Mouse (Mus musculus) hindbrain, embryonic 14.5 days (tissue): ENCODE results near the gene Ptges. TPM values are rescaled to one million over a fixed set of nuclear protein-coding genes. Genes with fewer than 3 reads are reported as not detected.
A peak's percentile ranks its signal among the peaks of the same experiment; 100 is the strongest.
"Not testable (repeated sequence)": the region's sequence is repeated elsewhere in the genome, so short reads cannot be mapped to it uniquely, and the experiment has no call there.

Source experiments
- ATAC-seq: fragments of 200-750 bp; cut with Nextera tagmentation; 2 replicates; pipeline ENCODE4 v1.8.0; 2017; ENCODE audit warnings: moderate number of reproducible peaks, mild to moderate bottlenecking, moderate TSS enrichment, moderate library complexity; ENCODE audit not compliant: low FRiP score
- DNase-seq: peaks from one replicate; pipeline ENCODE4 v3.0.0-alpha.2; 2015; ENCODE audit warnings: low spot score
- H3K27ac ChIP-seq: fragments of 300-500 bp; sonication (generic); 2 replicates; pipeline ENCODE4 v1.5.1; 2014; ENCODE audit warnings: mild to moderate bottlenecking, moderate library complexity
- H3K27me3 ChIP-seq: fragments of 300-500 bp; sonication (generic); 2 replicates; pipeline ENCODE4 v1.6.1; 2014; ENCODE audit warnings: mild to moderate bottlenecking, low read length, mixed read lengths; ENCODE audit not compliant: control insufficient read depth, insufficient read depth
- H3K36me3 ChIP-seq: fragments of 300-500 bp; sonication (generic); replicated peaks from 2 replicates; pipeline ENCODE4 v1.6.1; 2014; ENCODE audit not compliant: control insufficient read depth, insufficient read depth
- H3K4me1 ChIP-seq: fragments of 300-500 bp; sonication (generic); replicated peaks from 2 replicates; pipeline ENCODE4 v1.6.1; 2014; ENCODE audit warnings: antibody characterized with exemption, low read length, mixed read lengths; ENCODE audit not compliant: control insufficient read depth, insufficient read depth
- H3K4me2 ChIP-seq: fragments of 300-500 bp; sonication (generic); replicated peaks from 2 replicates; pipeline ENCODE4 v1.6.1; 2014; ENCODE audit warnings: mild to moderate bottlenecking, moderate library complexity
- H3K4me3 ChIP-seq: fragments of 300-500 bp; sonication (generic); replicated peaks from 2 replicates; pipeline ENCODE4 v1.5.1; 2014; ENCODE audit warnings: mild to moderate bottlenecking, low read length
- H3K9ac ChIP-seq: fragments of 300-500 bp; sonication (generic); 2 replicates; pipeline ENCODE4 v1.6.1; 2014
- H3K9me3 ChIP-seq: fragments of 300-500 bp; sonication (generic); 2 replicates; pipeline ENCODE4 v1.6.1; 2016; ENCODE audit warnings: low read length; ENCODE audit not compliant: control insufficient read depth
- WGBS: fragments of 180-500 bp; shearing (Covaris S2); extraction: QIAGEN DNeasy Blood & Tissue Kit; methylation state at CpG from one replicate; pipeline ENCODE4 v1.1.7; 2014; 5-methylcytosine and 5-hydroxymethylcytosine counted together
- polyA plus RNA-seq: library from polyadenylated mRNA; unstranded; fragments of >200 nt; fragmentation: Nextera tagmentation; extraction: Ambion mirVana; gene quantifications from 2 replicates; pipeline ENCODE4 v1.2.1, GENCODE M21; 2014

Ptges gene
- polyA plus RNA-seq, 1 experiment from 2014 or later: 3.7 TPM

DNA sequence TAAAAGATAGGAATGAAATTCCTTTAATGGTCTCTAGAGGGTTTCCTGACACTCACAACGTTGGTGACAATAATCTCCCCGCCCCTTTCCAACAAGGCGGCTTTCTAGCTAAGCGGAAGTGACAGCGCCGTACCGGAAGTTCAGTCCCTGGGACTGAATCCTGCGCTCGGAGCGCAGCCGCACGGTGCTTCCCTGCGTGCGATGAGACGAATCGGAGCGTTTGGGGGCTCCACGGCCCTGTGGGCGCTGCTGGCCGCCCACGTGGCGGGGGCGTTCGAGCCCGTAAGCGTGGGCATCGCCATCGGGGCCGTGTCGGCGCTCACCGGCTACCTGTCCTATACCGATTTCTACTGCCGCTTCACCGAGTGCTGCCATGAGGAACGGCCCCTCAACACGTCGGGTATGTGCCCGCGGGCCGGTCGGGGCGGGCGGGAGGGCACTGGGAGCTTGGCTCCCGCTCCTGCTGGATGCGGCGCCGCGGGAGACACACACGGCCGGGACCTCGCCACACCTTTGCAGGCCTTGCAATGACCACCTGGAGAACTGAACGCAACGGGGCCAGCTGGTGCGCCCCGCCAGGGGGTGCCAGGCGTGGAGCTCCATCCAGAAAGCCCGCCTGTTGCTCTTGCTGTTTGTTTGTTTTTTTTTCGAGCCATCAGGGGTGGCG is 23.3 kb upstream of the Ptges start, which contains the start of gene Tor1b:
Tor1b (plus strand) TSS at position 136 of the 667 bp plus-strand sequence.
- Histone ChIP-seq H3K4me3 (peak within 1 kb of the TSS; percentile 83), H3K4me1 (peaks cover 17% of the 10 kb centered on the region), H3K4me2 (peak within 1 kb of the TSS; percentile 91), H3K36me3 (peaks cover 33% of the 10 kb centered on the region), H3K27me3 (no peaks in the 10 kb centered on the region), H3K27ac (peak within 1 kb of the TSS; percentile 86), H3K9me3 (no peaks in the 10 kb centered on the region), H3K9ac (peak within 1 kb of the TSS; percentile 82)
- DNase-seq: peak; percentile 94
- WGBS: under 1% methylated on average over 60 of the region's 60 CpGs
- peak; percentile 91 for ATAC-seq

GRCm38 (mm10) chr2:30952457-30952823 is 22.8 kb upstream of the Ptges start:
- peak overlapping the region; percentile 83 for H3K4me3 ChIP-seq
- 27% methylated on average over 5 of the region's 5 CpGs for WGBS
- peaks cover 17% of the 10 kb centered on the region for H3K4me1 ChIP-seq
- H3K27ac ChIP-seq: peak overlapping the region; percentile 86
- H3K27me3 ChIP-seq: no peaks in the 10 kb centered on the region
- H3K36me3 ChIP-seq: peaks cover 27% of the 10 kb centered on the region
- H3K9ac ChIP-seq: peak overlapping the region; percentile 82; the same call in 1 of the 2 replicates
- ATAC-seq (no peak), DNase-seq (no peak)
- H3K9me3 ChIP-seq: no peaks in the 10 kb centered on the region
- H3K4me2 ChIP-seq: peak overlapping the region; percentile 91

GRCm38 (mm10) chr2:30942603-30943011 is 12.9 kb upstream of the Ptges start:
- no peak overlapping the region for H3K27ac ChIP-seq
- H3K4me2 ChIP-seq: peak overlapping the region; percentile 42
- H3K27me3 ChIP-seq: no peaks in the 10 kb centered on the region
- H3K9ac ChIP-seq: no peak overlapping the region
- H3K4me1 ChIP-seq: no peaks in the 10 kb centered on the region
- DNase-seq (peak; percentile 79), ATAC-seq (no peak; the same call in 1 of the 2 replicates)
- H3K4me3 ChIP-seq: peak overlapping the region; percentile 13; the same call in 1 of the 2 replicates
- 29% methylated on average over 16 of the region's 16 CpGs for WGBS
- H3K36me3 ChIP-seq: no peaks in the 10 kb centered on the region
- no peaks in the 10 kb centered on the region for H3K9me3 ChIP-seq

DNA sequence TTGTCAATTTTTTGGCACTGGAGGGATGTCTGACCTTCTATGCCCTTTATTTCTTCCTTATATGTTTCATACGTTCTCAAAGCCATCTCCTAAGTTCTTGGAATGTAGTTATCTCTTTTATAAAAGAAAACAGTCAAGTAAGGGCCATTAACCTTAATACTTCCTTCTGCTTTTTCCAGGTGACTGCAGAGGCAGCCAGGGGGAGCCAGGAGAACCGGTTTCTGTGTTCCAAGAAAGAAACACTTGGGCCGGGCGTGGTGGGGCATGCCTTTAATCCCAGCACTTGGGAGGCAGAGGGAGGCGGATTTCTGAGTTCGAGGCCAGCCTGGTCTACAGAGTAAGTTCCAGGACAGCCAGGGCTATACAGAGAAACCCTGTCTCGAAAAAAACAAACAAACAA is 12.5 kb upstream of the Ptges start:
- 57% methylated on average over 7 of the region's 7 CpGs for WGBS
- not testable (repeated sequence) for H3K9ac ChIP-seq, H3K27me3 ChIP-seq, H3K27ac ChIP-seq, H3K36me3 ChIP-seq, ATAC-seq, H3K9me3 ChIP-seq, H3K4me3 ChIP-seq, DNase-seq, H3K4me1 ChIP-seq, H3K4me2 ChIP-seq

GRCm38 (mm10) chr2:30941586-30941985 is 11.9 kb upstream of the Ptges start:
- Histone ChIP-seq H3K9ac (no peak overlapping the region), H3K4me2 (no peak overlapping the region), H3K27me3 (no peaks in the 10 kb centered on the region), H3K4me3 (no peak overlapping the region), H3K27ac (no peak overlapping the region), H3K36me3 (no peaks in the 10 kb centered on the region), H3K4me1 (no peaks in the 10 kb centered on the region), H3K9me3 (no peaks in the 10 kb centered on the region)
- ATAC-seq: no peak
- 92% methylated on average over 5 of the region's 5 CpGs for WGBS
- DNase-seq: no peak

- 48% methylated on average over 4 of the region's 4 CpGs for WGBS
- Histone ChIP-seq H3K36me3 (no peaks in the 10 kb centered on the region), H3K4me3 (no peak overlapping the region), H3K4me1 (no peaks in the 10 kb centered on the region), H3K27me3 (no peaks in the 10 kb centered on the region), H3K4me2 (no peak overlapping the region), H3K9ac (no peak overlapping the region), H3K9me3 (no peaks in the 10 kb centered on the region), H3K27ac (no peak overlapping the region)
- DNase-seq (no peak), ATAC-seq (no peak)
These were observed 8.9 kb upstream of the Ptges start for GRCm38 (mm10) chr2:30938574-30938991.

DNA sequence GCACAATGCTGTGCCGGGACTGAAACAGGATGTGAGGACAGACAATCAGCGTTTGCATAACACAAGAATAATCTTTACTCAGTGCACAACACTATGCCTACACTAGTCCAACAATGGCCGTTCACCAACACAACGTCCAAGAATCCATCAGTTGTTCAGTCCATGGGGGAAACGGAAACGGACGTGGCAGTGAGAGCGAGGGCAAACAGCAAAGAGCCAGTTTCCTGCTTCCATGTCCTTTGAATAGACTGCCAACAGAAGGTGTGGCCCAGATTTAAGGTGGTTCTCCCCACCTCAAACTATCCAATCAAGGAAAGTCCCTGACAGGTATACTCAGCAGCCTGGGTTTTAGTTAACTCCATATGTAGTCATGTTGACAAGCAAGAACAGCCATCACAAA is 8.1 kb upstream of the Ptges start:
- Histone ChIP-seq H3K27me3 (no peaks in the 10 kb centered on the region), H3K9ac (no peak overlapping the region), H3K4me2 (no peak overlapping the region), H3K4me3 (no peak overlapping the region), H3K27ac (no peak overlapping the region), H3K36me3 (no peaks in the 10 kb centered on the region), H3K4me1 (no peaks in the 10 kb centered on the region), H3K9me3 (no peaks in the 10 kb centered on the region)
- no peak for DNase-seq
- no peak for ATAC-seq
- WGBS: 89% methylated on average over 8 of the region's 8 CpGs

DNA sequence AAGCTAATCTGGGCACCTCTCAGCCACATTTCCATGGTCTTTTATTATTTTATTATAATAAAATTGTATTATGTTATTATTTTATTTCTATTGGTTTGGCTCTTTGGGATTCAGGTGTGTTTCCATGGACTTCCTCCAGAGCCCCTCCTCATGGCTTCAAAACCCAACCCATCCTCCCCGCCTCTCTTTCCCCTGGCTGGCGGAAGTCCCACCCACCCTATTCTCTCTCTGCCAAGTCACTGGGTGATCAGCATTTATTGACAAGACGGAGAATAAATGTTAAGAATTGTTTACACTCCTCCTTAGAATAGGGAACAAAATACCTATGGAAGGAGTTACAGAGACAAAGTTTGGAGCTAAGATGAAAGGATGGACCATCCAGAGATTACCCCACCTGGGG is 7.1 kb upstream of the Ptges start:
- Histone ChIP-seq H3K27ac (no peak overlapping the region), H3K36me3 (no peaks in the 10 kb centered on the region), H3K9me3 (no peaks in the 10 kb centered on the region), H3K4me2 (no peak overlapping the region), H3K4me3 (no peak overlapping the region), H3K27me3 (no peaks in the 10 kb centered on the region), H3K4me1 (no peaks in the 10 kb centered on the region), H3K9ac (no peak overlapping the region)
- ATAC-seq (no peak), DNase-seq (no peak)
- WGBS: 73% methylated on average over 3 of the region's 3 CpGs

GRCm38 (mm10) chr2:30933917-30934450 is 4.3 kb upstream of the Ptges start:
- Histone ChIP-seq H3K27me3 (no peaks in the 10 kb centered on the region), H3K27ac (no peak overlapping the region), H3K4me3 (no peak overlapping the region), H3K4me2 (no peak overlapping the region), H3K4me1 (0 out of 2 replicates have a peak, but pooled peaks cover 3% of the 10 kb centered on the region), H3K36me3 (no peaks in the 10 kb centered on the region), H3K9me3 (no peaks in the 10 kb centered on the region), H3K9ac (no peak overlapping the region)
- ATAC-seq (no peak), DNase-seq (peak; percentile 85)
- WGBS: 25% methylated on average over 7 of the region's 7 CpGs
